Mouse (Mus musculus): ENCODE data around the gene Cdk17. TPM values are rescaled to one million over a fixed set of nuclear protein-coding genes. Genes with fewer than 3 reads are reported as not detected.

Gene Cdk17
- total RNA-seq, 2 experiments from 2014 or later, result 14.3 to 16.8 TPM

DNA sequence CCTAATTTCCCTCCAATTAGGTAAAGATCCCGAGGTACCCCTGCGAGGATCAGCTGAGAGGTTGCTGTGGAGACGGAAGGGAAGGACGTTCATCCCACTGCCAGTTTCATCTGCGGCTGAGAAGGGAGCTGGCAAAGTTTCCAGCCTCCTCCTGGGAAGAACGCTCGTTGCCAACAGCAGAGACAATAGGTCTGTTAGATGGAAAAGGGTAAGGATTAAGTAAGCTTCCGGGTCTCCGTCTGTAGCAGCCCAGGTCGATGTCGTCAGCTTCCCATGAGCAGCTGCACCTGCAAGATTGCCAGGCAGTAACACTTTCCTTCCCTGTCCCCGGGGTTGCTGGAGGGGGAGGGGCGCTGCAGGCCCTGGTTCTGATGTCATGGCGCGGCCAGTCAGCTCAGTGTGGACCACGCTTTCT, 115.7 kb downstream of the Cdk17 start:
- intact Hi-C loops (cut with DNase I), result loop anchor here (2.0 kb wide), 1 partner anchor 16 kb away; no protein-coding TSS in a partner anchor
- DNase-seq, result peak; percentile 66 to 68

DNA sequence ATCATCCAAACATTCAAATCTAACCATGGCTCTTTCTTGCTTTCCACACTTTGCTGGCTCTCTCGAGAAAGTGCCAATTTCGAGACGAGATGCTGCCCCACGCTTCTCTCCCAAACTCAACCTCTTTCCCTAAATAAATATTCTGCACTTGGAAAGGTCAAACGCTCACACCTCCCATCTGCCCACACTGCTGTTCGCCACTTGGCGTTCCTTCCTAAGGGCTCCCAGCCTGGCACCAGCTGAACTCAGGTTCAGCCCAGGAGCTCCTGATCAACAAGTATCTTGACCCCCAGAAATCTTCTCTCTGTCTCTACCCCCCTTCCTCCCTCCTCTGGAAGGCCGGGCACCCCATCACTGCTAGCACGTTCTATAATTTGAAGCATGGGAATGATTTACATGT, 116.2 kb downstream of the Cdk17 start:
- intact Hi-C loops (cut with DNase I), result loop anchor here (2.0 kb wide), 1 partner anchor 16 kb away; no protein-coding TSS in a partner anchor
- DNase-seq, result no peak

DNA sequence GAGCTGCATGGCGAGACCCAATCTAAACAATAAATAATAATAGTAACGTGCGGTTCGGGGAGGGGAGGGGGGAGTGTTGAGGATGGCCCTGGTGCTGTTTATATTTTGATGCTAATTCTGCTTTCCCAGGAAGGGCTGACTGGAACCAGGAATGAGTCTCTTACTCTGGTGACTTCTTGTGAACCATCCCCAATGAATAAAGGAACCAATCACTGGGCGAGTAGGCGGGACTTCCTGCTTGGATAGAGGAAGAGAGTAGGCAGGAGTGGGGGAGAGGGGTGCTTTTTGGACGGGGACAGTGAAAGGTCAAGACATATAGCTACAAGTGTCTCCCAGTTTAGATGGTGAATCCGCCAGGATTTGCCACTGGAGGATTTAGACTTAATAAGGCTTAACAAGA, 117.7 kb downstream of the Cdk17 start:
- intact Hi-C loops (cut with DNase I), result no loop called here
- DNase-seq, result no peak

DNA sequence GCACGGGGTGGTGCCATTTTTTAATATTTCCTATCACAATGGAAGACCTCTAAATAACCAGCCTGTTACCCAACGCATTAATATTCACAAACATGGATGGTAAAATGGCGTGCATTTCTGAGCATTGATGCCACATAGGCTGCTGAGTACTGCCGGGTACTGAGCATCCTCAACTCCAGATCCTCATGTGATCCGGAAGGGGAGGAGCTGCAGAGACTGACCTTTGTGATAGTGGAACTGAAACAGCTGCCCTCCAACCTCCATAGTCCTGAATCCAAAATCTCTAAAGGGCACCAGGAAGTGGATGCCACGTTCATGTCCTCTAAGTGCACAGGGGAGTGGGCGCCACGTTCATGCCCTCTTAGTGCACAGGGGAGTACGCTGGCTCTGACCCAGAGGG, 118.4 kb downstream of the Cdk17 start:
- intact Hi-C loops (cut with DNase I), result no loop called here

DNA sequence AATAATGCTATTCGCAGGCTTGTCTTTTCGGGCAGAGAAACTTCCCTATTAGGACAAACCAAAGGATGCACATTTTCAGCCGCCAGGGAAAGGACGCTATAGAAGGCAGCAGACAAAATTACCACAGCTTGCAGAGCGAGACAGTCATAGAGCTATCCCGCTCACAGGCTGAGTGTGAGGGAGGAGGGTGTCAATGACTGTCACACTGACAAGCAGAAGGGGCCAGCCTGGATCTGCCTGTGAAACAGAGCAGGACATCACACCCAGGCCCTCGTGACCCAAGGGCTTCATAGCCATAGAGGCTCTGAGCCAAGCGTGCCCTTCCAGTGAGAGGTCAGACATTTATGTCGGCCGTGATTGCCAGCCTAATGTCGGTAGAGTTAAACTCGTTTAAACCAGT, 119.9 kb downstream of the Cdk17 start:
- no peak for DNase-seq
- intact Hi-C loops (cut with DNase I), result loop anchor here (10.0 kb wide), 1 partner anchor 216 kb away; no protein-coding TSS in a partner anchor

More for the DNA sequence above, 118.4 kb downstream of the Cdk17 start:
- no peak for DNase-seq

DNA sequence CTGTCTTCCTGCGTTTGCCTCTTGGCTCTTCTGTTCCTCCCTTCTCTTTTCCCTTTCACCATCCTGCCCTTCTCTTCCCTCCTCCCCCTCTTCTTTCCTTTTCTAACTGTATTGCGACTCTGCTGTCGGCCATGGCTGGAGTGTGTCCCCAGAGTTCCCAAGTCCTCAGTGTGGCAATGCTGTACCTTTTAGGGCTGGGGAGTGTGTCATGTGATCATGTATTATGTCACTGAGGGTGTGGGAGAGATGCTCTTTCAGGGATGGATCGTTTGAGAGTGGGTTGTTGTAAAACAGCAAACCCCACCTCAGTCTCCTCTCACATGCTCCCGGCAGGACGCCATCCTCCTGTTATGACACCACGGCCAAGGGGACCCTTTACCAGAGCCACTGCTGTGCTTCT, 120.4 kb downstream of the Cdk17 start:
- intact Hi-C loops (cut with DNase I), result loop anchor here (10.0 kb wide), 1 partner anchor 216 kb away; no protein-coding TSS in a partner anchor
- DNase-seq, result no peak

DNA sequence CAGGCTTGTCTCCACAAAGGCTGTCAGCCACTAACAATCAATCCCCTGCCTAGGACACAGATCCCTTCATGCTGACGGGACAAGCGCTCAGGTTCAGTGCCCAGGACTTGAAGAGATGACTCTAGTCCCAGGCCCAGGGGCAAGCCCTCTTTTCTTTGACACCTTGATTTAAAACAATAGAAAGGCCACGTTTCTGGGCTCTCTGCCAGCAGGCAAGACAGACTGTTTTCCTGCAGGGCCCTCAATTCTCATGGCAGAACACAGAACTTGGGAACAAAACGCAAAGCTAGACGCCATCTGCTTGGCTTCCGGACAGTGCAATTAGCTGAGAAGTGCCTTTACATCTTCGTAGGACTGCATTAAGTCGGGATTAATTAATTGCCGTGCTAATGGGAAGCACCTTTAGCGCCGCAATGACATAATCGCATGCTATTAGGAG, 121.9 kb downstream of the Cdk17 start:
- peak; percentile 65 to 68 for DNase-seq
- intact Hi-C loops (cut with DNase I), result loop anchor here (10.0 kb wide), 1 partner anchor 218 kb away; no protein-coding TSS in a partner anchor

DNA sequence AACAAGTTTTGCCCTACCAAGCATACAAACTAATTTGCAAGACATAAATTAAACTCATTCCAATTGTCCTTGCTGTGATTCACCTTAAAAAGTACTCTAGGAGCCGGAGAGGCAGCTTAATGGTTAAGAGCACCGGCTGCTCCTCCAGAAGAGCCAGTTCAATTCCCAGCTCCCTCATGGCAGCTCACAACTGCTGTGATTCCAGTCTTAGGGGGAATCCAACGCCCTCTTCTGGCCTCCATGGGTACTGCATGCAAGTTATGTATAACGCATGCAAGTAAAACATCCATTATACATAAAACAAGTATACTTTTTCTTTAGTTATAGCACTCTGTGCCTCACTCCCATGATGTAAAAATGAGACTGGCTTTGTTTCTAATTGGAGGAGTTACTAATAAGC, 122.6 kb downstream of the Cdk17 start:
- intact Hi-C loops (cut with DNase I), result loop anchor here (10.0 kb wide), 1 partner anchor 218 kb away; no protein-coding TSS in a partner anchor
- DNase-seq, result no peak

DNA sequence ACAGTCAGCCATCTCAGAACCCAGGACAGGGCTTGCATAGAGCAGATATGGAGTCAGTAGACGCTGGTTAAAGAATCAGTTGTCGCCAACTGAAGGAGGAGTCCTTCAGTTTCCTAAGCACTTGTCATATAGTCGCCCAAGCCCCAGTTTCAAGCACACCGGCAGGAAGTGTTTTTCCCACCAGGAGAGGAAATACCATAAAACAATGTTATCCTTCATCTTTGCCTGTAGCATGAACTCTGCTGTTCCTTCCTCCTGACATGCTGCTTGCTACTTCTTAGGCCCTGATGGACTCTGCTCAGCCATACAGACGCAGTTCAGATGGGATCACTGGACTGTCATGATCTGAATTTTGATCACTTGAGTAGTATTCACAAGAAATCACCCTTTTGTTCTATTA, 124.8 kb downstream of the Cdk17 start:
- intact Hi-C loops (cut with DNase I), result loop anchor here (10.0 kb wide), 1 partner anchor 221 kb away; no protein-coding TSS in a partner anchor
- no peak for DNase-seq

DNA sequence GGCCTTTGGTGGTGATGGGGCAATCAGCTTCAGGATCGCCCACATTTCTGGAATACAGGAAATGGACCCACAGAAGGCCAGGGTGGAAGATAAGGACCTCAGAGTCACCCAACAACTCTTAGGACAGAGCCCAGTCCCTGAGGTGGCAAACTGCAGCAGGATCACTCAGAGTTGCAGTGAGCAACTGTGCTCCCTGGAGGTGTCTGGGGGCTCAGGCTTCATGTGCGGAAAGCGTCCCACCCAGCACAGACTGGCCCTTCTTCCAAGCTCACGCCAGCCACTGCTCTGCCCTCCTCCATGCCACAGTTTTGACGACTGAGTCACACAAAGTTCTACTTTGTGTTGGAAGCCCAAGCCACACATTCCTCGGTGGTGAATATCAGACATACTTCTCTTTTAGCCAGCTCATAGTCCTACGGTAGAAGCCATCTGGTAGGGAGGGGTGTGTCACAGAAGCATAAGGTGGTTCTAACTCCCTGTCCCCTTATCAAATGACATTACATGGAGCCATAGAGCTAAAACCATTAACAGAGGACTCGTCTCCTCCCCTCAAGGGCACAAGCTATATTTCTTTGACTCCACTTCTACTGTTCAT, 127.0 kb downstream of the Cdk17 start:
- no peak for DNase-seq
- intact Hi-C loops (cut with DNase I), result loop anchor here (10.0 kb wide), 1 partner anchor 223 kb away; no protein-coding TSS in a partner anchor

DNA sequence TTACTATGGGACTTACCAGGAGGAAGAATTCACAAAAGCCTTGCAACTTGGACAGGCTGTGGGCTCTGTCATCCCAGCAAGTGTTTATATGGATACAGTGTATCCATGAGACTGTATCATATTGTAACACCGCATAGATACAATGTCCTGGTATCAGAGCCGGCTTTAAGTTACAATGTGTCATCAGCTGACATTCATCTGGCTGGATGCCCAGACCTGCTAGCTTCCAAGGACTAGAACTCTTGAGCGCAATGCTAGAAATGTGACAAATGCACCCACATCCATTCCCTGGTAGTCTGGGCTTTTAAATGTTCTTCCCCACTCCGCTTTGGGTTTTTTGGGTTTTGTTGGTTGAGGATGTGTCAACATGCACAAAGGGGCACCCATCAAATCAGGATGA, 127.7 kb downstream of the Cdk17 start:
- intact Hi-C loops (cut with DNase I), result loop anchor here (10.0 kb wide), 1 partner anchor 224 kb away; no protein-coding TSS in a partner anchor
- DNase-seq, result no peak

DNA sequence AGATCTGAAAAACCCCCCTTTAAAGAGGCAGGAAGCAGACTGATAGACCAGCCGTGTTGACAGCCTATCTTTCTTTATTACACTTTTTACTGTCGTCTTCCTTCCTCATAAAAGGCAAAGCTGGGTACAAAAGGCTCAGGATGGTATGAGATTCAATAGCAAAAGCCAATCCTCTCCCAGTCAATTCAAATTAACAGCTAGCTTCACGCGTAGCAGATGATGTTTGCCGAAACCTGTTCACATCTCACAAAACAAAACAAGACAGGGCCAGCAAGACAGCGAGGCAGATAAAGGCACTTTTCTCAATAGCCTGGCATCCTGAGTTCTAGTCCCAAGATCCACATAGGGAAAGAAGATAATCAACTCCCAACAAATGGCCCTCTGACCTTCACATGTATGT, 128.7 kb downstream of the Cdk17 start:
- intact Hi-C loops (cut with DNase I), result loop anchor here (10.0 kb wide), 1 partner anchor 225 kb away; no protein-coding TSS in a partner anchor
- DNase-seq, result no peak

DNA sequence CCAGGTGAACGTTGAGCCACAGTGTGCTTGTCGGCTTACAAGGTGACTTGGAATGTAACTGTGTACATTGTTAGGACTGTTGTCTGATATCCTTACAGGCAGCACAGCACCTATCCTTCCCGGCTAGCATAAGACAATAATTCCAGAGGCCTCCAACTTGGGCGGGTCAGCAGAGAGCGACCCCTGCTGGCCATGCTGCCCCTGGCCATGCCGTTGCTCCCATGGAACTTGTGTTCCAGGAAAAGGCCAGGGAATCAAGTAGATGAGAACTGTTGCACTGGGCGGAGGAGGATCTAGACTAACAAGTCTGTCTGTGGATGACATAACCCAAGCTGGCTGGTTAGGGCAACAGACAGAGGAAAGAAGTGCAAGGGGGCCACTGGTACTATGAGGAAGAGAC, 130.7 kb downstream of the Cdk17 start:
- DNase-seq, result peak; percentile 73 to 75
- intact Hi-C loops (cut with DNase I), result loop anchor here (1.0 to 5.0 kb wide), 3 partner anchors 131 to 286 kb away; partner anchors contain the start of gene Cdk17

DNA sequence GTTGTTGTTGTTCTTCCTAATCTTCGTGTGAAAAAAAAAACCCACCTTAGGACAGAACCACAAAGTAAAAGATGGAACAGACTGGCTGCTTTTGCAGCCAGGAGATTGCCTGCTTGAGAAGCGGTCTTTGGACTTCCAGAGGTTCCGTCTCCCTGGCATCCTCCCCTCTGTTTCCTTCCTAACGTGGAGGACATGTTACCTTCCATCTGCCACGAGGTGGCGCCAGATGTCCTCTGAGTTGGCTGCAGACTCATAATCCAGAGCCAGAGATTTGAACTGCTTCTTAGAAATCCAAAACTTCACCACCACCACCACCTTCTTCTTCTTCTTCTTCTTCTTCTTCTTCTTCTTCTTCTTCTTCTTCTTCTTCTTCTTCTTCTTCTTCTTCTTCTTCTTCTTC, 131.2 kb downstream of the Cdk17 start:
- intact Hi-C loops (cut with DNase I), result loop anchor here (1.0 to 5.0 kb wide), 5 partner anchors 45 to 285 kb away; partner anchors contain the start of gene Cdk17
- peak; percentile 87 to 89 for DNase-seq

DNA sequence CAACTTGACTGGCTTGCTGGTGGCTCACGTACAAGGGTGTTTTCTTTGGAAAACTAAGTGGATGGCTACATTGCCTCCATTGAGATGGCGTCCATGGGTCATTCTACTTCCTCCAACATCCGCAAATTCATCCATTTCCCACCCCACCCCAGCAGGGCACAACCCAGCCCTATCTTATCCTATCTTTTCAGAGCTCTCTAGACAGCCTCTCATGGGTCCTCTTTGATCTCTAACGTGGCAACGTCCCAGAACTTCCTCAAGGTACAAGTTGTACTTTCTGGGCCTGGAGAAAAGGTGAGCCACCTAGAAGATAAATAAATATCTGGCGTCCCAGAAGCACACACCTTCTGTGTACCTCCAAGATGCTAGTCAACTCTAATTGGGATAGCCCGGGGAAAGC, 132.9 kb downstream of the Cdk17 start:
- no peak for DNase-seq
- intact Hi-C loops (cut with DNase I), result loop anchor here (1.0 to 5.0 kb wide), 5 partner anchors 15 to 284 kb away; no protein-coding TSS in a partner anchor

DNA sequence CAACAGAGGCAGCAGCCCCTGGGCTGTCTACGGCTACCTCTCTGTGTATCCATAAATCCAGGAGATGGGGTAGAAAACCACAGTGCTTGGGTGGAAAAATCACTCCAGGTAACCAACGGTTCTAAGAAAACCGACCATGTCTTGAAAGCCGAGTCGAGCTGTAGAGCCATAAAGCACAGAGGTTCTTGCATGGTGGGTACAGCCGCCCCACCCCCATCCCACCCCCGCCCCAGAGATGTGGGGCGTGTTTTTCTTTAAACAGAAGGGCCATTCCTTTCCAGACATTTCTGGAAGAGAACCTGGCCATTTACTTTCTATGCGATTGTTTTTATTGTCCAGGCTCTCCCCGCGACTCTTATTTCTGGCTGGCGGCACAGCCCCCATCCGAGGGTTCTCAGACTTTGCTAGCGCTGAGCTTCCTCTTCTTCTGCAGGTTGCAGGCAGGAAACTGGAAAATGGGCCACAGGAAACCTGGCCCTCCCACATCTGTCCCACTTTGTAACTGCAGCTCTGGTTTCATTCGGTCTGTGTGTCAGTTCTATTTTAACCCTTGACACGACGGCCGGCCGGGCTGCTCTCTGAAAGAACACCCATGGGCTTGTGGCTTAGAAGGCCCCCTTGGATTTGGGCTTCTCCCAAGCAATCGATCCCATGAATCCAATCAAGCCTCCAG, 134.0 kb downstream of the Cdk17 start:
- no peak for DNase-seq
- intact Hi-C loops (cut with DNase I), result loop anchor here (1.0 to 5.0 kb wide), 3 partner anchors 14 to 283 kb away; no protein-coding TSS in a partner anchor

DNA sequence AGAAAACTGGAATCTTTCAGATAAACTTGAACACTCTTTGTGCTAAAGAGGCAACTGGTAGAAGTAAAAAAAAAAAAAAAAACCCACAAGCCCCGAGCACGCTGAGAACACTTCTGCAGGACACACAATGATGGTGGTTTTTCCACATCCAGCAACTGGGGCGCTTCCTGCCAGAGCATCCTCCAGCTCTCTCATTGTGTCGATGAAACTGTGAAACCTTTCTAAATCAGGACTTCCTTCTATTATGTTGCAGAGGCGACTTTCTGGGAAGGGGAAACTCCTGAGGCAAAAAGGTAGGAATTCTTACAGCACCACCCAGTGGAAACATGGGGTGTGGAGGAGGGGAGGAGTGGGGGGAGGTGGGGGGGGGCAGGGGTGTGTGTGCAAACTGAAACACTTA, 137.1 kb downstream of the Cdk17 start:
- intact Hi-C loops (cut with DNase I), result loop anchor here (1.0 kb wide), 1 partner anchor 39 kb away; no protein-coding TSS in a partner anchor

DNA sequence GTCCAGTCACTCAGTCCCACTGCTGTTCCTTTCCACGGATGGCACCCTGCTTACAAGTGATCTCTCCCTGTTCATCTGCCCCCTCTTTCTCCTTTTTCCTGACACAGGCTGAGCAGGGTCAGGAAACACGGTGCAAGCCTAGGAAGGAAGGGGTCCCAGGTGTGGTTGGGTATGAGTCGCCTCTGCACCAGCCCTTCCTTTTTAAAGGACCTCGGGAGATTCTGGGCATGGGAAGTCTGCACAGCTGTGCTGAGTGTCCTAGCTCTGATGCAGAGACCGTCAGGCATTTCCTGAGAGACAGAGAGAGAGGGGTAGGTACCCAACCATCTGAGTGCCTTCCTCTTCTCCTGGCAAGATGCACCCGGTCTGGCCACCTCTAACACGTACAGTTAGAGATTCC, 137.5 kb downstream of the Cdk17 start:
- no peak for DNase-seq
- intact Hi-C loops (cut with DNase I), result loop anchor here (1.0 kb wide), 1 partner anchor 38 kb away; no protein-coding TSS in a partner anchor

More for the DNA sequence above, 137.1 kb downstream of the Cdk17 start:
- no peak for DNase-seq

DNA sequence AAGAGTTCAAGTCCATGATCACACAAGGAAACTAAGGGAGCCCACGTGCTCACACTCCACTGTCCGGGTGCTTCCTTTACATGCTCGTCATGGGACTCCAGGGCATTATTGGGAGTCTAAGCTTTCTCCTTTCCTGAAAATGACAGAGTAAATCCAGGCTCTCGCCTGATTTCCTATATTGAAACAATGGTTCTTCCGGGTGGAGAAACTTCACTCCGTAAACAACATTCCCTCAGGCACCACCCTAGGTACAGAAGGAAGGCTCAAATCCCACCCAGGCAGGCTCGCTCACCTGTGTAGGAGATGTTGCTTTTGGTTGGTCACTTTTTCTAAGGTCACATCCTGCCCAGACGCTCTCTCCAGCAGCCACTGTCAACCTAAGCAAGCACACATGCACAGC, 141.2 kb downstream of the Cdk17 start:
- DNase-seq, result no peak
- intact Hi-C loops (cut with DNase I), result no loop called here

DNA sequence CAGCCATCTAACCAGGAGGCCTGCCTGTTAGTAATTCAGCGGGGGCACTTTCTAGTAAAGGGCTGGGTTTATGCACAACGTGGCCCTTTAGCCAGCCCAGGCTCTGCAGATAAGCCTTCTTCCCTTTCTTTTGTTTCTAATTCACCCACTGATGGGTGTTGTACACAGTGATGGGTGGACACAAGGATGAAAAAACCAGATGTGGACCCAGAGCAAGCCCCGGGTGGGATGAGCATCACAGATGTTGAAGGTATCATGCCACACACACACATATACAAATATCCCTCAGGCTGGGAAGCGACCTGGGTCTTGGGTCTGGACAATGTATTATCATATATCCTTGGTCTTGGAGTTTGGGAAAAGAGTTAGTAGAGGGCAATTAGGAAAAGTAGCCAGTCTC, 142.6 kb downstream of the Cdk17 start:
- DNase-seq, result no peak
- intact Hi-C loops (cut with DNase I), result no loop called here

DNA sequence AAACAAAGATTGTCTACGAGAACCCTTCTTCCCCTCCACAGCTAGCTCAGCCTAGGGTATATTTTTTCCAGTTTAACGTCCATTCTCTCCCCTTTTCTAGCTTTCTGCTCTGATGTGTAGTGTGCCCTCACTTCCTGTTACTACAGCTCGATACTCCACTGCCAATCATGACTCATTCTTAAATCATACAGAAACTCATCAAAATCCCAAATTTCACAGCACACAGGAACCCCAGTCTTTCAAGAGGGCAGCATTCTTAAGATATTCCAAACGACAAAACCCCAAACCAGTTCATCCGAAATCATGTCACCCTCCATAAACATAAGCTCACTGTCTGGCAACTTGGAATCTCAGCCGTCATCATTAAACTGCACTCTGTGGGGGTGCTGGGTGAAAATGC, 145.3 kb downstream of the Cdk17 start:
- intact Hi-C loops (cut with DNase I), result no loop called here

More for the DNA sequence above, 145.3 kb downstream of the Cdk17 start:
- no peak for DNase-seq

All from heart, postnatal 36 days (tissue).